Mouse (Mus musculus) bone marrow, adult 2 months (tissue): ENCODE data around the gene Clcc1. TPM values are rescaled to one million over a fixed set of nuclear protein-coding genes. Genes with fewer than 3 reads are reported as not detected.

Experiments
- H3K27ac ChIP-seq: fragments of 200-500 bp; 2 replicates; pipeline ENCODE4 v1.5.1; 2012; ENCODE audit warnings: low read depth, mild to moderate bottlenecking, control low read depth, inconsistent platforms, low read length; ENCODE audit not compliant: control insufficient read depth, poor library complexity, insufficient read depth
- H3K4me1 ChIP-seq: fragments of 200-500 bp; 2 replicates; pipeline ENCODE4 v1.6.1; 2011; ENCODE audit warnings: low read length; ENCODE audit not compliant: control insufficient read depth, insufficient read depth
- H3K4me3 ChIP-seq: fragments of 200-500 bp; replicated peaks from 2 replicates; pipeline ENCODE3; 2011; ENCODE audit warnings: mild to moderate bottlenecking, low read depth, low read length, control low read depth; ENCODE audit not compliant: control insufficient read depth
- CTCF ChIP-seq: fragments of 200-500 bp; IDR thresholded peaks from 2 replicates; pipeline ENCODE4 v1.5.1; 2011; ENCODE audit warnings: low read length, control low read depth; ENCODE audit not compliant: control insufficient read depth, insufficient read depth
- POLR2A ChIP-seq: fragments of 200-500 bp; IDR thresholded peaks from 2 replicates; pipeline ENCODE4 v1.6.1; 2011; ENCODE audit warnings: low read depth, mild to moderate bottlenecking, control low read depth, low read length, borderline replicate concordance; ENCODE audit not compliant: control insufficient read depth
- WGBS: fragments of 180-500 bp; shearing (Covaris S2); methylation state at CpG from one replicate; pipeline ENCODE4 v1.1.7; 2018; 5-methylcytosine and 5-hydroxymethylcytosine counted together
- polyA plus RNA-seq: library from polyadenylated mRNA; stranded (reverse); fragments of >200 nt; gene quantifications from 2 replicates; pipeline ENCODE4 v1.2.4, GENCODE M21; 2011; ENCODE audit warnings: low replicate concordance; ENCODE audit not compliant: missing spikeins, insufficient read depth, insufficient read length

Clcc1 gene
- polyA plus RNA-seq, 1 experiment: 14.3 TPM

DNA sequence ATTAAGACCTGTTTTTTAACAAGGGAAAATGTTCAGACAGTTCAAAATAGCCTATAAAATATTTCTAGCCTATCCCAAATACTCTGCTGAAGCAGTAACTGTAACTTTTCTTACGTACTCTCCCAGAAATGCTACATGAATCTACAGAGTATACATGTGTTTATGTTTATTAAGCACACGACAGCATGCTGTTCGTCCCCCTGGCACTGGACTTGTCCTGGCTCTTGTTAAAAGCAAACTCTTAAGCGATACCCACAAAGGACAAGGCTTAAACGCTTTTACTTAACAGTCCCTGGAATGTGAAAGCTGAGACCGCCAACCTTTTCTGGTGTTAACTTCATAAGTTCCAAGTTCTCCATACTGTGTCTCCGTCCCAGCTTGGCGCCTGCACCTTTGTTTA lies 35.7 kb downstream of the Clcc1 start:
- TF ChIP-seq POLR2A (no peak), CTCF (no peak)
- no peak overlapping the region for H3K4me3 ChIP-seq
- no peak overlapping the region for H3K27ac ChIP-seq
- 94% methylated on average over 8 of the region's 8 CpGs for WGBS
- H3K4me1 ChIP-seq: no peaks in the 10 kb centered on the region

DNA sequence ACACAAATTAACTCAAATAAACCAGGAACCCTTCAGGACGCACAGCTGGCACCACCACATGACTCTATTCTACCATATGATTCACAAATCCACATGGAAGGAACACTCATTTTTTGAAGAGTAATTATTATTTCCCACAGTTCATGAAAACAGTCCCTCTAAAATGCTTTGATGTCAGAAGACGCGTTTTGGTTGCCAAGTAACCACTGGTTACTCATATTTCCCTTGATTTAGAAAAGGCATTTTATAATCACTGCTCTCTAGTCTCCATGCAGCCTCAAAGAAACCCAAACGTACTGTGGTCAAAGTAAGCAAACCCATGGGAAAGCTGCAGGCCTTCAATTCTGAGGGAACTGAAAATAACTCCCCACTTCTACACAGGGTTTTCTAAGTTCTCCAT lies 36.3 kb downstream of the Clcc1 start:
- no peak overlapping the region for H3K27ac ChIP-seq
- 80% methylated on average over 4 of the region's 4 CpGs for WGBS
- TF ChIP-seq POLR2A (no peak), CTCF (no peak)
- no peak overlapping the region for H3K4me3 ChIP-seq
- H3K4me1 ChIP-seq: no peaks in the 10 kb centered on the region

DNA sequence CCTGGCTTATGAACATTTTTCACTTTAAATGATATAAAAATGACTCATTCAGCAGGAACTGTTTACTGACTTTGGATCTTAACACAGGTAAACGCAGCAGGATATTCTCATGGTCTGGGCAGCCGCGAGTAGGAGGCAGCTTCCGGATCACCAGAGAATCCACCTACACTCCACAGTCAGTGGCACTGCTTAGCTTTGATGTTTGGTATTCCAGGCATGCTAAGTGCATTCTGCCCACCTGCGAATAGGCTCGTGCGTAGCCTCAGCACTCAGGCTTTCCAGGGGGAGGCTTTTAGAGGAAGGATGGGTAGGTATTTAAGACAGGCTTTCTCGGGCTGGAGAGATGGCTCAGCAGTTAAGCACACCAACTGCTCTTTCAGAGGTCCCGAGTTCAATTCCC lies 40.6 kb downstream of the Clcc1 start:
- no peak overlapping the region for H3K27ac ChIP-seq
- TF ChIP-seq CTCF: no peak
- TF ChIP-seq POLR2A: no peak
- WGBS: 94% methylated on average over 9 of the region's 9 CpGs
- no peaks in the 10 kb centered on the region for H3K4me1 ChIP-seq
- no peak overlapping the region for H3K4me3 ChIP-seq

DNA sequence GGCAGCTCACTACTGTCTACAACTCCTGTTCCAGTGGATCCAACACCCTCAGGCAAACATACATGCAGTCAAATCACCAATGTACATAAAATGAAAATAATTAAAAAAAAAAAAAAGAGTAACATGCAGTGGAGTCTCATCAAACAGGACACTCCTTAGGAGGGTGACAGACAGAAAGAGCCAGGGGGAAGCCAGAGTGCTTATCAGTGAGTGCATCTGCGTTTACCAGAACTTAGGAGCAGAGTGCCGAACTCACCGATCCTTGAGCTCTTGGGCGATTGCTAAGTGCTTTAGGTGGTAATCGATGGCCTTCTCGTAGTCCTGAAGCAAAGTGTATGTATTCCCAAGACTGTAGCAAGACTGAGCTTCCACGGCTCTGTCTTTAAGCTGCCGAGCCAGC lies 44.9 kb downstream of the Clcc1 start:
- no peak for TF ChIP-seq POLR2A
- TF ChIP-seq CTCF: no peak
- no peaks in the 10 kb centered on the region for H3K4me1 ChIP-seq
- H3K27ac ChIP-seq: no peak overlapping the region
- H3K4me3 ChIP-seq: no peak overlapping the region
- 88% methylated on average over 8 of the region's 8 CpGs for WGBS

DNA sequence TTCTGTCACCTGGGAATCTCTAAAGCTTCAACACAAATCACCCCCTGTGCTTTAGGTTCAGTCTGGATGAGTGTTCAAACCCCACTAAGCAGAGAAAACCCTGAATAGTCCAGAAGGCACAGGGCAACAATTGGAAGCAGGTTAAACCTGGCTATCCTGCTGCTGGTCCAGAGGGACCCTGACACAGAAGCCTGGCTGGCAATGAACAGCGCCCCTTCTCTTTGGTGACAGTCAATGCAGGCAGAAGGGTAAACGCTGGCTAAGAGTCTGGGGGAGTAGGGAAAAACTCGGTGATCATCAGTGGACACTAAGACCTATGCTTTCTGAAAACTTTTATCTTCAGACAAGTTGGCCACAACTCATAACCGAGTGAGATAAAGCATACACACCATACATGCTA lies 46.1 kb downstream of the Clcc1 start:
- TF ChIP-seq POLR2A (no peak), CTCF (no peak)
- Histone ChIP-seq H3K4me3 (no peak overlapping the region), H3K4me1 (no peaks in the 10 kb centered on the region), H3K27ac (no peak overlapping the region)
- 89% methylated on average over 4 of the region's 4 CpGs for WGBS

DNA sequence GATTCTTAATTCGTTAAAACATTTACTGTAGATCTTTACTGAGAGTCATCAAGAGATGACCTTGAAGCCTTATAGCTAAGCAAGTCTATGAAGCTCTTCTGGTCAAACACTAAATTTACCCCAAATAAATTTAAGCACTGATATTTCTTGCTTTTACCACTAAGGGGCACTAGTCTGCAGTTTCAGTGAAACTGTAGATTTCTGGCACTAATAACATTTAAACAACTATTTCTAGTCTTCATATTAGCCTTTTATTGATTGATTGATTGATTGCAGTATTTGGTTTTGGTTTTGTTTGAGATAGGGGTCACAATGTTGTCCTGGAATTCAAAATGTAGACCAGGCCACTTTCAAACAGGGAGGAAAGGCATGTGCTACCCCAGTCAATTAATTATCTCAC lies 47.5 kb downstream of the Clcc1 start:
- 69% methylated on average over 1 of the region's 1 CpGs for WGBS
- TF ChIP-seq POLR2A: no peak
- TF ChIP-seq CTCF: no peak

DNA sequence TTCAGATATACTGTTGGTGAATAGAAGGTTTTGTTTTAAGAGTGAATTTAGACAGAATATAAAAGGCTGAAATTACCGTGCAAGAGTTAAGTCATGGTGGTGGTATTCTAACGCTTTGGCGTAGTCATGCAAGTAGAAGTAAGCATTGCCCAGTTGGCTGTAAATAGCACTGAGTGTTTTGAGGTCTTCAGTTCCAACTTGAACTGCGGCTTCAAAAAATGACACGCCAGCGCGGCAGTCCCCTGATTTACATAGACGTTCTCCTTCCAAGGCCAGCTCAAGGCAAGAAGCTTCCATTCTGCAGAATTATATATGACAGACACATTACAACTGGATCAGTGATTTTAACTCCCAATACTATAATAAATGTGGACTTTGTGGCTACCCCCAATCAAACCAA lies 49.1 kb downstream of the Clcc1 start:
- Histone ChIP-seq H3K27ac (no peak overlapping the region), H3K4me1 (no peaks in the 10 kb centered on the region), H3K4me3 (no peak overlapping the region)
- WGBS: 96% methylated on average over 8 of the region's 8 CpGs
- no peak for TF ChIP-seq CTCF
- TF ChIP-seq POLR2A: no peak

More for the DNA sequence above, 47.5 kb downstream of the Clcc1 start:
- Histone ChIP-seq H3K4me1 (no peaks in the 10 kb centered on the region), H3K27ac (no peak overlapping the region), H3K4me3 (no peak overlapping the region)

DNA sequence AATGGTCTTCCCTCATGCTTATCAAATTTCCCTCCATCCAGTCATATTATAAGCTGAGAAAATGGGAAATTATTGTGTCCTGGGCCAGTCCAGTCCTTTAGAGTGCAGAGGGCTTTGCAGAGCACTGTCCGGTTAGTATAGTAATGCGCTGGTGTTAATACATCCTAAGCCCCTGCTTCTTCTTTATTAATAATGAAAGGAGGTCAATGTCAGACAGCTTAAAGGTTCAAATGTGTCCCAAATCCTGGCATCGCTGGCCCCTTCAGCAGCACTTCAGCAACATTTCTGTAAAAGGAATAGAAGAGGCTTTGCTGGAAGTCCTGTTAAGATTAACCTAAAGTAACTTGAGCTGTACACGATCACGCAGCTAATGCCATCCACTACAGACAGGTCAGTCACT lies 57.6 kb downstream of the Clcc1 start:
- TF ChIP-seq POLR2A: no peak
- no peak for TF ChIP-seq CTCF
- H3K4me1 ChIP-seq: no peaks in the 10 kb centered on the region
- no peak overlapping the region for H3K4me3 ChIP-seq
- WGBS: 98% methylated on average over 5 of the region's 5 CpGs
- no peak overlapping the region for H3K27ac ChIP-seq

DNA sequence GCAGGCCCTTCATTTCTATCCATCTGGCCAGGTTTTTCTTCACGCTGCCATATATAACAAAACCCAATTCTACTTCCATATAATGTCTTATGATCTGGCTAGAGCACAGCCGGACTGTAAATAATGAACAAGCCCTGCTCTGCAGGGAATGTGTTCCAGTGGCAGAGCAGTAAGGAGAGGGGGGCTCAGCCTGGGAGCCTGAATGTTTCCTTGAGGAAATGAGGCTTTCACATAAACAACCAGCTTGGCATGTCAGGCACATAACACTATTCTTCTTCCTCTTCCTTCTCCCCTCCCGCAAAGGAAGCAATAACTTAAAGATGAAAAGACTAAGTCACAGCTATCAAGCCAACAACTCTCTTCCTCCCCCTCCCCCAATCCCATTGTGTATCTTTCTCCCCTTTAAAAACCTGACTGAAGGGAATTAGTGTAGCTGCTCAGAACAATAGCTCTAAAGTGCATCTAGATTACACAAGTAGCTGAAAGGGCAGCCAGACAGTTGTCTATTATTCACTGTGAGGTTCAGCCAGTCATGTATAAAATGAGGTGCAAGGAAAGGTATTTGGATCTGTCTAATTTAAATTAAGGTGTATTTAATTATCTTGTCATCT lies 59.5 kb downstream of the Clcc1 start:
- Histone ChIP-seq H3K4me3 (no peak overlapping the region), H3K27ac (no peak overlapping the region), H3K4me1 (peaks cover 2% of the 10 kb centered on the region; the same call in 1 of the 2 replicates)
- TF ChIP-seq CTCF: no peak
- no peak for TF ChIP-seq POLR2A
- WGBS: 31% methylated on average over 3 of the region's 3 CpGs
